Mouse (Mus musculus) heart, embryonic 10.5 days (tissue): ENCODE measurements around the gene Gimap9. TPM values are rescaled to one million over a fixed set of nuclear protein-coding genes. Genes with fewer than 3 reads are reported as not detected.

ENCODE experiments used
- DNase-seq: peaks from one replicate; pipeline ENCODE4 v3.0.0-alpha.2; 2017; ENCODE audit warnings: low spot score
- H3K27ac ChIP-seq: fragments of 300-500 bp; sonication (generic); 2 replicates; pipeline ENCODE4 v1.5.1; 2016; ENCODE audit warnings: mild to moderate bottlenecking
- H3K27me3 ChIP-seq: fragments of 300-500 bp; sonication (generic); 2 replicates; pipeline ENCODE4 v1.6.1; 2016; ENCODE audit warnings: mild to moderate bottlenecking; ENCODE audit not compliant: poor library complexity, insufficient read depth, severe bottlenecking
- H3K36me3 ChIP-seq: fragments of 300-500 bp; sonication (generic); 2 replicates; pipeline ENCODE4 v1.6.1; 2016; ENCODE audit warnings: mild to moderate bottlenecking, moderate library complexity
- H3K4me1 ChIP-seq: fragments of 300-500 bp; sonication (generic); 2 replicates; pipeline ENCODE4 v1.6.1; 2016; ENCODE audit warnings: mild to moderate bottlenecking
- H3K4me3 ChIP-seq: fragments of 300-500 bp; sonication (generic); 2 replicates; pipeline ENCODE4 v1.5.1; 2016; ENCODE audit warnings: mild to moderate bottlenecking, moderate library complexity
- H3K9me3 ChIP-seq: fragments of 300-500 bp; sonication (generic); 2 replicates; pipeline ENCODE4 v1.6.1; 2016; ENCODE audit warnings: mild to moderate bottlenecking, moderate library complexity
- WGBS: fragments of 180-500 bp; shearing (Covaris S2); methylation state at CpG from one replicate; pipeline ENCODE4 v1.1.7; 2016; 5-methylcytosine and 5-hydroxymethylcytosine counted together
- polyA plus RNA-seq: library from polyadenylated mRNA; unstranded; fragments of >200 nt; fragmentation: Nextera tagmentation; extraction: Ambion mirVana; gene quantifications from 2 replicates; pipeline ENCODE4 v1.2.1, GENCODE M21; 2016

Gene Gimap9
- polyA plus RNA-seq, 1 experiment from 2014 or later = 8.7 TPM

- H3K4me1 ChIP-seq = peaks cover 9% of the 10 kb centered on the region
- no peak overlapping the region for H3K4me3 ChIP-seq
- H3K9me3 ChIP-seq = no peaks in the 10 kb centered on the region
- no peaks in the 10 kb centered on the region for H3K36me3 ChIP-seq
- DNase-seq = peak; percentile 68
- 72% methylated on average over 6 of the region's 6 CpGs for WGBS
- no peak overlapping the region for H3K27ac ChIP-seq
- no peaks in the 10 kb centered on the region for H3K27me3 ChIP-seq
Measured at GRCm38 (mm10) chr6:48641391-48641790, 34.5 kb upstream of the Gimap9 start.

- H3K27me3 ChIP-seq = no peaks in the 10 kb centered on the region
- DNase-seq = no peak
- WGBS = 20% methylated on average over 4 of the region's 4 CpGs
- H3K36me3 ChIP-seq = no peaks in the 10 kb centered on the region
- no peaks in the 10 kb centered on the region for H3K4me1 ChIP-seq
- no peak overlapping the region for H3K4me3 ChIP-seq
- no peak overlapping the region for H3K27ac ChIP-seq
- H3K9me3 ChIP-seq = no peaks in the 10 kb centered on the region
Measured at GRCm38 (mm10) chr6:48642764-48643292, 33.1 kb upstream of the Gimap9 start.

- no peak overlapping the region for H3K4me3 ChIP-seq
- H3K27ac ChIP-seq = no peak overlapping the region
- H3K36me3 ChIP-seq = no peaks in the 10 kb centered on the region
- no peaks in the 10 kb centered on the region for H3K27me3 ChIP-seq
- 15% methylated on average over 12 of the region's 12 CpGs for WGBS
- no peaks in the 10 kb centered on the region for H3K4me1 ChIP-seq
- DNase-seq = peak; percentile 85
- no peaks in the 10 kb centered on the region for H3K9me3 ChIP-seq
Measured at GRCm38 (mm10) chr6:48645660-48646308, 30.1 kb upstream of the Gimap9 start.

GRCm38 (mm10) chr6:48646309-48646690 is 29.6 kb upstream of the Gimap9 start:
- H3K36me3 ChIP-seq = no peaks in the 10 kb centered on the region
- no peaks in the 10 kb centered on the region for H3K27me3 ChIP-seq
- H3K4me1 ChIP-seq = no peaks in the 10 kb centered on the region
- H3K9me3 ChIP-seq = no peaks in the 10 kb centered on the region
- H3K4me3 ChIP-seq = no peak overlapping the region
- 65% methylated on average over 4 of the region's 4 CpGs for WGBS
- no peak for DNase-seq
- H3K27ac ChIP-seq = no peak overlapping the region

- Histone ChIP-seq H3K27ac (peak within 1 kb of the TSS; percentile 17; the same call in 1 of the 2 replicates), H3K27me3 (no peaks in the 10 kb centered on the region), H3K9me3 (no peaks in the 10 kb centered on the region), H3K36me3 (no peaks in the 10 kb centered on the region), H3K4me1 (no peaks in the 10 kb centered on the region), H3K4me3 (no peak within 1 kb of the TSS)
- DNase-seq = peak; percentile 75
- 43% methylated on average over 3 of the region's 3 CpGs for WGBS
Measured at GRCm38 (mm10) chr6:48646995-48647394, 28.9 kb upstream of the Gimap9 start, which contains the start of gene Gimap8. Gimap8 (plus strand) TSS chr6:48647234.

GRCm38 (mm10) chr6:48647611-48648010 is 28.3 kb upstream of the Gimap9 start:
- DNase-seq = peak; percentile 63
- no peaks in the 10 kb centered on the region for H3K36me3 ChIP-seq
- H3K4me1 ChIP-seq = no peaks in the 10 kb centered on the region
- no peak overlapping the region for H3K4me3 ChIP-seq
- no peak overlapping the region for H3K27ac ChIP-seq
- no peaks in the 10 kb centered on the region for H3K9me3 ChIP-seq
- no peaks in the 10 kb centered on the region for H3K27me3 ChIP-seq
- 80% methylated on average over 2 of the region's 2 CpGs for WGBS

GRCm38 (mm10) chr6:48648779-48649178 is 27.1 kb upstream of the Gimap9 start:
- Histone ChIP-seq H3K27ac (no peak overlapping the region), H3K27me3 (no peaks in the 10 kb centered on the region), H3K4me1 (no peaks in the 10 kb centered on the region), H3K4me3 (no peak overlapping the region), H3K9me3 (no peaks in the 10 kb centered on the region), H3K36me3 (no peaks in the 10 kb centered on the region)
- DNase-seq = peak; percentile 11
- 82% methylated on average over 4 of the region's 4 CpGs for WGBS

- WGBS = 84% methylated on average over 9 of the region's 9 CpGs
- Histone ChIP-seq H3K27me3 (no peaks in the 10 kb centered on the region), H3K4me3 (no peak overlapping the region), H3K4me1 (no peaks in the 10 kb centered on the region), H3K27ac (no peak overlapping the region), H3K36me3 (no peaks in the 10 kb centered on the region), H3K9me3 (no peaks in the 10 kb centered on the region)
- no peak for DNase-seq
Measured at GRCm38 (mm10) chr6:48650041-48650440, 25.9 kb upstream of the Gimap9 start.

GRCm38 (mm10) chr6:48658721-48659120 is 17.2 kb upstream of the Gimap9 start:
- Histone ChIP-seq H3K4me3 (no peak overlapping the region), H3K27me3 (no peaks in the 10 kb centered on the region), H3K36me3 (no peaks in the 10 kb centered on the region), H3K9me3 (no peaks in the 10 kb centered on the region), H3K4me1 (no peaks in the 10 kb centered on the region), H3K27ac (no peak overlapping the region)
- peak; percentile 65 for DNase-seq
- WGBS = 76% methylated on average over 5 of the region's 5 CpGs

- H3K4me3 ChIP-seq = no peak overlapping the region
- 71% methylated on average over 4 of the region's 4 CpGs for WGBS
- no peaks in the 10 kb centered on the region for H3K36me3 ChIP-seq
- no peak overlapping the region for H3K27ac ChIP-seq
- no peaks in the 10 kb centered on the region for H3K4me1 ChIP-seq
- no peaks in the 10 kb centered on the region for H3K27me3 ChIP-seq
- no peaks in the 10 kb centered on the region for H3K9me3 ChIP-seq
- DNase-seq = no peak
Measured at GRCm38 (mm10) chr6:48664750-48665149, 11.2 kb upstream of the Gimap9 start.

GRCm38 (mm10) chr6:48665471-48665870 is 10.5 kb upstream of the Gimap9 start:
- DNase-seq = no peak
- H3K36me3 ChIP-seq = no peaks in the 10 kb centered on the region
- no peaks in the 10 kb centered on the region for H3K4me1 ChIP-seq
- 88% methylated on average over 9 of the region's 9 CpGs for WGBS
- H3K27ac ChIP-seq = no peak overlapping the region
- no peaks in the 10 kb centered on the region for H3K27me3 ChIP-seq
- H3K4me3 ChIP-seq = no peak overlapping the region
- no peaks in the 10 kb centered on the region for H3K9me3 ChIP-seq

GRCm38 (mm10) chr6:48666159-48666586 is 9.8 kb upstream of the Gimap9 start:
- 58% methylated on average over 7 of the region's 7 CpGs for WGBS
- no peaks in the 10 kb centered on the region for H3K9me3 ChIP-seq
- H3K36me3 ChIP-seq = no peaks in the 10 kb centered on the region
- H3K4me1 ChIP-seq = no peaks in the 10 kb centered on the region
- H3K4me3 ChIP-seq = no peak overlapping the region
- no peaks in the 10 kb centered on the region for H3K27me3 ChIP-seq
- no peak for DNase-seq
- no peak overlapping the region for H3K27ac ChIP-seq

- Histone ChIP-seq H3K27ac (no peak overlapping the region), H3K36me3 (no peaks in the 10 kb centered on the region), H3K27me3 (no peaks in the 10 kb centered on the region), H3K4me3 (no peak overlapping the region), H3K4me1 (no peaks in the 10 kb centered on the region), H3K9me3 (no peaks in the 10 kb centered on the region)
- no peak for DNase-seq
Measured at GRCm38 (mm10) chr6:48668022-48668421, 7.9 kb upstream of the Gimap9 start.
